Mouse (Mus musculus) mature B cell (primary cell): Measurements from ENCODE around the gene Chrnb2.

Experiments used
- in situ Hi-C: fragments of 300-500 bp; cut with MboI; formaldehyde crosslinking; loops from 2 replicates; pipeline ENCODE4 v1.14.3; 2019

The Chrnb2 gene

GRCm38 (mm10) chr3:89714359-89715206 is 49.8 kb downstream of the Chrnb2 start, which contains the start of gene Adar:
Gene Adar (plus strand): TSS chr3:89715022.
- in situ Hi-C loops = no loop called here

GRCm38 (mm10) chr3:89704064-89704463 is 60.4 kb downstream of the Chrnb2 start:
- in situ Hi-C loops = no loop called here

- in situ Hi-C loops = no loop called here
Measured at GRCm38 (mm10) chr3:89703596-89703995, 60.8 kb downstream of the Chrnb2 start.

GRCm38 (mm10) chr3:89700461-89700860 is 64.0 kb downstream of the Chrnb2 start:
- in situ Hi-C loops = no loop called here

- in situ Hi-C loops = no loop called here
Measured at GRCm38 (mm10) chr3:89698958-89699357, 65.5 kb downstream of the Chrnb2 start.
